Mouse (Mus musculus): ENCODE results near the gene Abca15.

Gene Abca15

GRCm38 (mm10) chr7:120328087-120328793, at the start of gene Abca15:
Gene Abca15, plus strand, starts transcription at chr7:120328670.
- no peak for DNase-seq (ENCODE audit: low read depth, low spot score)

- no peak for DNase-seq (ENCODE audit: low read depth, low spot score)
Measured at GRCm38 (mm10) chr7:120285286-120285685, 43.2 kb upstream of the Abca15 start.

GRCm38 (mm10) chr7:120316086-120316485, 12.4 kb upstream of the Abca15 start:
- DNase-seq (ENCODE audit: low read depth, low spot score) = no peak

- no peak for DNase-seq (ENCODE audit: low read depth, low spot score)
Measured at GRCm38 (mm10) chr7:120322963-120323362, 5.5 kb upstream of the Abca15 start.

GRCm38 (mm10) chr7:120325911-120326310, 2.6 kb upstream of the Abca15 start:
- DNase-seq (ENCODE audit: low read depth, low spot score) = peak; percentile 67

- DNase-seq (ENCODE audit: low read depth, low spot score) = peak; percentile 69
Measured at GRCm38 (mm10) chr7:120327220-120328073, 1.0 kb upstream of the Abca15 start.

- DNase-seq (ENCODE audit: low read depth, low spot score) = peak; percentile 65
Measured at GRCm38 (mm10) chr7:120361159-120361558, 32.7 kb downstream of the Abca15 start.

GRCm38 (mm10) chr7:120409447-120409846, 81.0 kb downstream of the Abca15 start, which contains the start of gene Abca16:
Gene Abca16, plus strand, starts transcription at chr7:120409647.
- peak; percentile 47 for DNase-seq (ENCODE audit: low read depth, low spot score)

GRCm38 (mm10) chr7:120412391-120412790, 83.9 kb downstream of the Abca15 start:
- no peak for DNase-seq (ENCODE audit: low read depth, low spot score)

GRCm38 (mm10) chr7:120426625-120427024, 98.2 kb downstream of the Abca15 start:
- DNase-seq (ENCODE audit: low read depth, low spot score) = peak; percentile 35

GRCm38 (mm10) chr7:120431464-120431863, 103.0 kb downstream of the Abca15 start:
- DNase-seq (ENCODE audit: low read depth, low spot score) = no peak
